Mouse (Mus musculus) small intestine, adult 2 months (tissue): ENCODE results near the gene Mapkapk5. TPM values are rescaled to one million over a fixed set of nuclear protein-coding genes. Genes with fewer than 3 reads are reported as not detected.

Experiments
- H3K27ac ChIP-seq: fragments of 200-500 bp; 2 replicates; pipeline ENCODE4 v1.5.1; 2012; ENCODE audit warnings: low read depth, low read length, control low read depth, inconsistent platforms; ENCODE audit not compliant: insufficient read depth
- H3K27me3 ChIP-seq: fragments of 200-500 bp; 2 replicates; pipeline ENCODE4 v1.6.1; 2012; ENCODE audit warnings: mild to moderate bottlenecking, moderate library complexity, low read length, inconsistent platforms; ENCODE audit not compliant: control insufficient read depth, insufficient read depth
- H3K36me3 ChIP-seq: fragments of 200-500 bp; 2 replicates; pipeline ENCODE4 v1.6.1; 2012; ENCODE audit warnings: mild to moderate bottlenecking, low read length, control low read depth, inconsistent platforms; ENCODE audit not compliant: control insufficient read depth, insufficient read depth
- H3K4me1 ChIP-seq: fragments of 200-500 bp; 2 replicates; pipeline ENCODE4 v1.6.1; 2012; ENCODE audit warnings: low read length, inconsistent platforms, mixed read lengths; ENCODE audit not compliant: control insufficient read depth, insufficient read depth, insufficient read length
- H3K4me3 ChIP-seq: fragments of 200-500 bp; 2 replicates; pipeline ENCODE4 v1.5.1; 2012; ENCODE audit warnings: low read depth, mild to moderate bottlenecking, control low read depth, inconsistent platforms, low read length, moderate library complexity
- CTCF ChIP-seq: fragments of 200-500 bp; IDR thresholded peaks from 2 replicates; pipeline ENCODE4 v1.5.1; 2012; ENCODE audit warnings: low read depth, mild to moderate bottlenecking, control low read depth, inconsistent platforms, low read length, moderate library complexity, mixed read lengths; ENCODE audit not compliant: insufficient replicate concordance, insufficient read length; ENCODE audit errors: extremely low read depth
- POLR2A ChIP-seq: fragments of 200-500 bp; IDR thresholded peaks from 2 replicates; pipeline ENCODE4 v1.6.1; 2012; ENCODE audit warnings: low read depth, mild to moderate bottlenecking, control low read depth, inconsistent platforms, low read length, moderate library complexity
- WGBS: fragments of 180-500 bp; shearing (Covaris S2); methylation state at CpG from one replicate; pipeline ENCODE4 v1.1.7; 2018; 5-methylcytosine and 5-hydroxymethylcytosine counted together
- polyA plus RNA-seq: library from polyadenylated mRNA; depleted of rRNA; stranded (reverse); fragments of >200 nt; gene quantifications from 2 replicates; pipeline ENCODE4 v1.2.3, GENCODE M21; 2012; rRNA removed

The Mapkapk5 gene
- polyA plus RNA-seq, 1 experiment, result 36.5 TPM

GRCm38 (mm10) chr5:121493305-121493704 lies 52.4 kb downstream of the Mapkapk5 start:
- TF ChIP-seq POLR2A, result no peak
- no peak overlapping the region for H3K27ac ChIP-seq
- no peaks in the 10 kb centered on the region for H3K36me3 ChIP-seq
- H3K4me1 ChIP-seq, result no peaks in the 10 kb centered on the region
- no peak overlapping the region for H3K4me3 ChIP-seq
- 68% methylated on average over 8 of the region's 8 CpGs for WGBS
- no peaks in the 10 kb centered on the region for H3K27me3 ChIP-seq

- Histone ChIP-seq H3K4me1 (no peaks in the 10 kb centered on the region), H3K27ac (no peak overlapping the region), H3K36me3 (no peaks in the 10 kb centered on the region), H3K27me3 (no peaks in the 10 kb centered on the region), H3K4me3 (no peak overlapping the region)
- 47% methylated on average over 5 of the region's 5 CpGs for WGBS
- TF ChIP-seq CTCF, result no peak
- no peak for TF ChIP-seq POLR2A
Observed at GRCm38 (mm10) chr5:121484801-121485200, 60.9 kb downstream of the Mapkapk5 start.

- 23% methylated on average over 3 of the region's 3 CpGs for WGBS
Observed at GRCm38 (mm10) chr5:121477680-121478079, 68.0 kb downstream of the Mapkapk5 start.

GRCm38 (mm10) chr5:121476040-121476439 lies 69.7 kb downstream of the Mapkapk5 start:
- Histone ChIP-seq H3K4me1 (no peaks in the 10 kb centered on the region), H3K4me3 (no peak overlapping the region), H3K27me3 (no peaks in the 10 kb centered on the region), H3K36me3 (no peaks in the 10 kb centered on the region), H3K27ac (no peak overlapping the region)
- TF ChIP-seq CTCF, result no peak
- TF ChIP-seq POLR2A, result no peak
- WGBS, result 49% methylated on average over 1 of the region's 1 CpGs

More at GRCm38 (mm10) chr5:121477680-121478079, 68.0 kb downstream of the Mapkapk5 start:
- no peak for TF ChIP-seq CTCF
- no peak for TF ChIP-seq POLR2A
- no peaks in the 10 kb centered on the region for H3K27me3 ChIP-seq
- no peaks in the 10 kb centered on the region for H3K36me3 ChIP-seq
- no peaks in the 10 kb centered on the region for H3K4me1 ChIP-seq
- no peak overlapping the region for H3K27ac ChIP-seq
- no peak overlapping the region for H3K4me3 ChIP-seq

Other genes with a start within 250 kb of the Mapkapk5 start
- gene Trafd1, start 160.3 kb downstream of the Mapkapk5 start, polyA plus RNA-seq, result 39.1 and 108 TPM in 2 replicates
- gene Naa25, start 148.0 kb downstream of the Mapkapk5 start, polyA plus RNA-seq, result 1.7 and 3.2 TPM in 2 replicates
- 0.70 and 7.2 TPM in 2 replicates for gene Tmem116, start 94.0 kb downstream of the Mapkapk5 start, polyA plus RNA-seq
- 24.5 and 35.6 TPM in 2 replicates for gene Erp29, start 93.4 kb downstream of the Mapkapk5 start, polyA plus RNA-seq
- gene Adam1b, start 42.5 kb downstream of the Mapkapk5 start, polyA plus RNA-seq, result not detected in 2 replicates
- gene Adam1a, start 423 bp downstream of the Mapkapk5 start, polyA plus RNA-seq, result 1.9 and 3.7 TPM in 2 replicates
- gene Gm42878, start 423 bp downstream of the Mapkapk5 start, polyA plus RNA-seq, result not detected in 2 replicates
- gene Aldh2, start 47.9 kb upstream of the Mapkapk5 start, polyA plus RNA-seq, result 308 and 324 TPM in 2 replicates
- 4.4 and 6.7 TPM in 2 replicates for gene Acad12, start 73.0 kb upstream of the Mapkapk5 start, polyA plus RNA-seq
- gene Acad10, start 114.6 kb upstream of the Mapkapk5 start, polyA plus RNA-seq, result 3.4 and 4.1 TPM in 2 replicates
- 8.4 and 17.4 TPM in 2 replicates for gene Brap, start 114.7 kb upstream of the Mapkapk5 start, polyA plus RNA-seq
- 68.5 and 108 TPM in 2 replicates for gene Atxn2, start 165.4 kb upstream of the Mapkapk5 start, polyA plus RNA-seq